Mouse (Mus musculus) stomach, embryonic 14.5 days (tissue): ENCODE data around the gene Zcchc12. TPM values are rescaled to one million over a fixed set of nuclear protein-coding genes. Genes with fewer than 3 reads are reported as not detected.

Experiments used
- polyA plus RNA-seq: library from polyadenylated mRNA; unstranded; fragments of >200 nt; fragmentation: Nextera tagmentation; extraction: Ambion mirVana; gene quantifications from 2 replicates; pipeline ENCODE4 v1.2.1, GENCODE M21; 2014

The Zcchc12 gene
- polyA plus RNA-seq, 1 experiment from 2014 or later, result 21.7 TPM

Other genes starting within 250 kb of the Zcchc12 start
- 30.6 and 34.3 TPM in 2 replicates for gene Il13ra1, start 83.8 kb upstream of the Zcchc12 start, polyA plus RNA-seq
- gene Lonrf3, start 132.4 kb downstream of the Zcchc12 start, polyA plus RNA-seq, result 0.46 and 0.74 TPM in 2 replicates
- gene Gm6268, start 205.4 kb downstream of the Zcchc12 start, polyA plus RNA-seq, result not detected in 2 replicates